Mouse (Mus musculus): ENCODE results near the gene C1rl. TPM values are rescaled to one million over a fixed set of nuclear protein-coding genes. Genes with fewer than 3 reads are reported as not detected.

Gene C1rl
- total RNA-seq, 2 experiments from 2014 or later, result 0.50 to 0.57 TPM

Other genes with a start within 250 kb of the C1rl start
- 1 to 10 TPM; 6.6 to 6.9 TPM for gene Cd163, start 188.5 kb upstream of the C1rl start, total RNA-seq (2021)
- gene Pex5, start 78.0 kb upstream of the C1rl start, total RNA-seq (2021), result 10 to 100 TPM; 20.2 to 20.6 TPM
- 1 to 10 TPM in 1 of 2 experiments, under 1 TPM in 1; 0.34 to 1.1 TPM for gene Clstn3, start 28.3 kb upstream of the C1rl start, total RNA-seq (2021)
- gene C1ra, start 19.3 kb downstream of the C1rl start, total RNA-seq (2021), result 10 to 100 TPM in 1 of 2 experiments, 1 to 10 TPM in 1; 8.4 to 10.8 TPM
- gene C1s1, start 49.2 kb downstream of the C1rl start, total RNA-seq (2021), result 10 to 100 TPM; 16.3 to 26.1 TPM
- 1 to 10 TPM in 1 of 2 experiments, under 1 TPM in 1; 0.84 to 1.4 TPM for gene C1rb, start 77.2 kb downstream of the C1rl start, total RNA-seq (2021)
- under 1 TPM; 0.48 to 0.76 TPM for gene C1s2, start 143.0 kb downstream of the C1rl start, total RNA-seq (2021)
- 10 to 100 TPM; 14.4 to 17.8 TPM for gene Lpcat3, start 169.9 kb downstream of the C1rl start, total RNA-seq (2021)
- gene Emg1, start 219.1 kb downstream of the C1rl start, total RNA-seq (2021), result 10 to 100 TPM; 58.4 to 60.4 TPM
- gene Phb2, start 219.2 kb downstream of the C1rl start, total RNA-seq (2021), result 100 to 1,000 TPM; 134 to 155 TPM
- gene Ptpn6, start 245.6 kb downstream of the C1rl start, total RNA-seq (2021), result 1 to 10 TPM in 1 of 2 experiments, under 1 TPM in 1; 0.90 to 1.1 TPM
- gene Grcc10, start 248.3 kb downstream of the C1rl start, total RNA-seq (2021), result 100 to 1,000 TPM; 162 TPM